Mouse (Mus musculus) heart, embryonic 13.5 days (tissue): ENCODE results near the gene Cdh26. TPM values are rescaled to one million over a fixed set of nuclear protein-coding genes. Genes with fewer than 3 reads are reported as not detected.

Experiments
- polyA plus RNA-seq: library from polyadenylated mRNA; unstranded; fragments of >200 nt; fragmentation: Nextera tagmentation; extraction: Ambion mirVana; gene quantifications from 2 replicates; pipeline ENCODE4 v1.2.1, GENCODE M21; 2015

Cdh26 gene
- polyA plus RNA-seq, 1 experiment from 2014 or later, result 0.07 TPM

Other genes starting within 250 kb of the Cdh26 start
- gene Sycp2, start 22.8 kb upstream of the Cdh26 start, polyA plus RNA-seq, result 0.05 and 0.08 TPM in 2 replicates
- 16.0 and 16.2 TPM in 2 replicates for gene Ppp1r3d, start 16.1 kb upstream of the Cdh26 start, polyA plus RNA-seq
- gene Fam217b, start 16.0 kb upstream of the Cdh26 start, polyA plus RNA-seq, result 5.5 and 7.6 TPM in 2 replicates